Mouse (Mus musculus) embryonic facial prominence, embryonic 13.5 days (tissue): Measurements from ENCODE around the gene Nfib. TPM values are rescaled to one million over a fixed set of nuclear protein-coding genes. Genes with fewer than 3 reads are reported as not detected.

Experiments used
- ATAC-seq: fragments of 200-750 bp; cut with Nextera tagmentation; 2 replicates; pipeline ENCODE4 v1.8.0; 2017; ENCODE audit warnings: low read depth; ENCODE audit not compliant: insufficient number of reproducible peaks, insufficient read depth, low FRiP score, low TSS enrichment
- H3K27ac ChIP-seq: fragments of 300-500 bp; sonication (generic); 2 replicates; pipeline ENCODE4 v1.5.1; 2015; ENCODE audit warnings: moderate library complexity, mild to moderate bottlenecking, inconsistent platforms
- H3K27me3 ChIP-seq: fragments of 300-500 bp; sonication (generic); 2 replicates; pipeline ENCODE4 v1.6.1; 2015; ENCODE audit warnings: mild to moderate bottlenecking, inconsistent platforms
- H3K36me3 ChIP-seq: fragments of 300-500 bp; sonication (generic); 2 replicates; pipeline ENCODE4 v1.6.1; 2015; ENCODE audit warnings: mild to moderate bottlenecking, inconsistent platforms
- H3K4me1 ChIP-seq: fragments of 300-500 bp; sonication (generic); 2 replicates; pipeline ENCODE4 v1.6.1; 2015; ENCODE audit warnings: inconsistent platforms
- H3K4me2 ChIP-seq: fragments of 300-500 bp; sonication (generic); 2 replicates; pipeline ENCODE4 v1.6.1; 2015; ENCODE audit warnings: moderate library complexity, mild to moderate bottlenecking, inconsistent platforms
- H3K4me3 ChIP-seq: fragments of 300-500 bp; sonication (generic); 2 replicates; pipeline ENCODE4 v1.5.1; 2015; ENCODE audit warnings: mild to moderate bottlenecking, inconsistent platforms
- H3K9ac ChIP-seq: fragments of 300-500 bp; sonication (generic); 2 replicates; pipeline ENCODE4 v1.6.1; 2015; ENCODE audit warnings: mild to moderate bottlenecking, inconsistent platforms
- H3K9me3 ChIP-seq: fragments of 300-500 bp; sonication (generic); 2 replicates; pipeline ENCODE4 v1.6.1; 2016; ENCODE audit warnings: inconsistent platforms
- WGBS: fragments of 180-500 bp; shearing (Covaris S2); methylation state at CpG from one replicate; pipeline ENCODE4 v1.1.7; 2015; ENCODE audit warnings: mixed read lengths; 5-methylcytosine and 5-hydroxymethylcytosine counted together
- polyA plus RNA-seq: library from polyadenylated mRNA; unstranded; fragments of >200 nt; fragmentation: Nextera tagmentation; extraction: Ambion mirVana; gene quantifications from 2 replicates; pipeline ENCODE4 v1.2.1, GENCODE M21; 2015

Gene Nfib
- polyA plus RNA-seq, 1 experiment from 2014 or later, result 104 TPM

GRCm38 (mm10) chr4:82643022-82643733 lies 62.4 kb downstream of the Nfib start:
- no peak overlapping the region for H3K4me2 ChIP-seq
- ATAC-seq, result no peak
- no peak overlapping the region for H3K4me3 ChIP-seq
- WGBS, result 65% methylated on average over 6 of the region's 6 CpGs
- H3K9me3 ChIP-seq, result no peaks in the 10 kb centered on the region
- H3K36me3 ChIP-seq, result no peaks in the 10 kb centered on the region
- H3K9ac ChIP-seq, result no peak overlapping the region
- no peaks in the 10 kb centered on the region for H3K4me1 ChIP-seq
- H3K27ac ChIP-seq, result no peak overlapping the region
- H3K27me3 ChIP-seq, result peaks cover 6% of the 10 kb centered on the region; the same call in 1 of the 2 replicates

- Histone ChIP-seq H3K4me2 (no peak overlapping the region), H3K9me3 (no peaks in the 10 kb centered on the region), H3K27ac (no peak overlapping the region), H3K4me1 (0 out of 2 replicates have a peak, but pooled peaks cover 4% of the 10 kb centered on the region), H3K27me3 (peaks cover 6% of the 10 kb centered on the region; the same call in 1 of the 2 replicates), H3K4me3 (no peak overlapping the region), H3K36me3 (no peaks in the 10 kb centered on the region), H3K9ac (no peak overlapping the region)
- ATAC-seq, result no peak
- WGBS, result 82% methylated on average over 5 of the region's 5 CpGs
These were observed 64.4 kb downstream of the Nfib start for GRCm38 (mm10) chr4:82641066-82641680.

GRCm38 (mm10) chr4:82638251-82638650 lies 67.3 kb downstream of the Nfib start:
- no peak for ATAC-seq
- H3K9ac ChIP-seq, result no peak overlapping the region
- WGBS, result 91% methylated on average over 9 of the region's 9 CpGs
- no peak overlapping the region for H3K4me2 ChIP-seq
- no peaks in the 10 kb centered on the region for H3K36me3 ChIP-seq
- no peaks in the 10 kb centered on the region; the same call in 1 of the 2 replicates for H3K27me3 ChIP-seq
- H3K4me3 ChIP-seq, result no peak overlapping the region
- no peaks in the 10 kb centered on the region for H3K9me3 ChIP-seq
- H3K27ac ChIP-seq, result no peak overlapping the region
- 0 out of 2 replicates have a peak, but pooled peaks cover 4% of the 10 kb centered on the region for H3K4me1 ChIP-seq

GRCm38 (mm10) chr4:82637633-82638032 lies 67.9 kb downstream of the Nfib start:
- no peak overlapping the region for H3K9ac ChIP-seq
- no peak overlapping the region for H3K27ac ChIP-seq
- H3K4me1 ChIP-seq, result 0 out of 2 replicates have a peak, but pooled peaks cover 4% of the 10 kb centered on the region
- H3K4me3 ChIP-seq, result no peak overlapping the region
- H3K4me2 ChIP-seq, result no peak overlapping the region
- ATAC-seq, result no peak
- WGBS, result 86% methylated on average over 4 of the region's 4 CpGs
- no peaks in the 10 kb centered on the region for H3K27me3 ChIP-seq
- H3K36me3 ChIP-seq, result no peaks in the 10 kb centered on the region
- H3K9me3 ChIP-seq, result no peaks in the 10 kb centered on the region

- H3K4me3 ChIP-seq, result no peak overlapping the region
- no peak overlapping the region for H3K9ac ChIP-seq
- H3K27ac ChIP-seq, result no peak overlapping the region
- no peak overlapping the region for H3K4me2 ChIP-seq
- H3K9me3 ChIP-seq, result no peaks in the 10 kb centered on the region
- H3K36me3 ChIP-seq, result no peaks in the 10 kb centered on the region
- H3K27me3 ChIP-seq, result no peaks in the 10 kb centered on the region
- H3K4me1 ChIP-seq, result 0 out of 2 replicates have a peak, but pooled peaks cover 4% of the 10 kb centered on the region
- WGBS, result 58% methylated on average over 5 of the region's 5 CpGs
- ATAC-seq, result no peak
These were observed 68.9 kb downstream of the Nfib start for GRCm38 (mm10) chr4:82636658-82637057.

GRCm38 (mm10) chr4:82635881-82636280 lies 69.7 kb downstream of the Nfib start:
- 38% methylated on average over 5 of the region's 5 CpGs for WGBS
- H3K9me3 ChIP-seq, result no peaks in the 10 kb centered on the region
- ATAC-seq, result no peak
- H3K9ac ChIP-seq, result no peak overlapping the region
- H3K36me3 ChIP-seq, result no peaks in the 10 kb centered on the region
- no peak overlapping the region for H3K4me3 ChIP-seq
- no peak overlapping the region for H3K4me2 ChIP-seq
- 0 out of 2 replicates have a peak, but pooled peaks cover 4% of the 10 kb centered on the region for H3K4me1 ChIP-seq
- H3K27ac ChIP-seq, result no peak overlapping the region
- H3K27me3 ChIP-seq, result no peaks in the 10 kb centered on the region

GRCm38 (mm10) chr4:82635118-82635517 lies 70.4 kb downstream of the Nfib start:
- WGBS, result 92% methylated on average over 11 of the region's 11 CpGs

GRCm38 (mm10) chr4:82634365-82634764 lies 71.2 kb downstream of the Nfib start:
- 67% methylated on average over 7 of the region's 7 CpGs for WGBS
- Histone ChIP-seq H3K27ac (no peak overlapping the region), H3K9me3 (no peaks in the 10 kb centered on the region), H3K9ac (no peak overlapping the region), H3K36me3 (no peaks in the 10 kb centered on the region), H3K27me3 (no peaks in the 10 kb centered on the region), H3K4me1 (0 out of 2 replicates have a peak, but pooled peaks cover 4% of the 10 kb centered on the region), H3K4me2 (no peak overlapping the region), H3K4me3 (no peak overlapping the region)
- ATAC-seq, result no peak

More at GRCm38 (mm10) chr4:82635118-82635517, 70.4 kb downstream of the Nfib start:
- H3K4me3 ChIP-seq, result no peak overlapping the region
- H3K9ac ChIP-seq, result no peak overlapping the region
- no peak overlapping the region for H3K27ac ChIP-seq
- no peak overlapping the region for H3K4me2 ChIP-seq
- no peaks in the 10 kb centered on the region for H3K36me3 ChIP-seq
- ATAC-seq, result no peak
- no peaks in the 10 kb centered on the region for H3K9me3 ChIP-seq
- no peaks in the 10 kb centered on the region for H3K27me3 ChIP-seq
- H3K4me1 ChIP-seq, result 0 out of 2 replicates have a peak, but pooled peaks cover 4% of the 10 kb centered on the region

GRCm38 (mm10) chr4:82624285-82625045 lies 81.1 kb downstream of the Nfib start:
- ATAC-seq, result no peak
- Histone ChIP-seq H3K9me3 (no peaks in the 10 kb centered on the region), H3K4me3 (no peak overlapping the region), H3K4me2 (no peak overlapping the region), H3K9ac (no peak overlapping the region), H3K27ac (no peak overlapping the region), H3K36me3 (no peaks in the 10 kb centered on the region), H3K27me3 (no peaks in the 10 kb centered on the region), H3K4me1 (peaks cover 33% of the 10 kb centered on the region)
- WGBS, result 83% methylated on average over 8 of the region's 8 CpGs

GRCm38 (mm10) chr4:82623835-82624234 lies 81.7 kb downstream of the Nfib start:
- no peak for ATAC-seq
- Histone ChIP-seq H3K27ac (peak overlapping the region; percentile 90), H3K9me3 (no peaks in the 10 kb centered on the region), H3K9ac (no peak overlapping the region), H3K4me1 (peaks cover 33% of the 10 kb centered on the region), H3K27me3 (no peaks in the 10 kb centered on the region), H3K4me3 (no peak overlapping the region), H3K36me3 (no peaks in the 10 kb centered on the region), H3K4me2 (no peak overlapping the region)
- WGBS, result 79% methylated on average over 4 of the region's 4 CpGs

GRCm38 (mm10) chr4:82623081-82623538 lies 82.4 kb downstream of the Nfib start:
- Histone ChIP-seq H3K4me3 (no peak overlapping the region), H3K9ac (no peak overlapping the region), H3K4me2 (peak overlapping the region; percentile 12; the same call in 1 of the 2 replicates), H3K4me1 (peaks cover 38% of the 10 kb centered on the region), H3K9me3 (no peaks in the 10 kb centered on the region), H3K27me3 (no peaks in the 10 kb centered on the region), H3K36me3 (no peaks in the 10 kb centered on the region), H3K27ac (peak overlapping the region; percentile 90)
- WGBS, result 38% methylated on average over 12 of the region's 12 CpGs
- ATAC-seq, result no peak
